Mouse (Mus musculus): ENCODE data around the gene BC030499. TPM values are rescaled to one million over a fixed set of nuclear protein-coding genes. Genes with fewer than 3 reads are reported as not detected.

Gene BC030499
- polyA plus RNA-seq, 1 experiment = 0.22 TPM

DNA sequence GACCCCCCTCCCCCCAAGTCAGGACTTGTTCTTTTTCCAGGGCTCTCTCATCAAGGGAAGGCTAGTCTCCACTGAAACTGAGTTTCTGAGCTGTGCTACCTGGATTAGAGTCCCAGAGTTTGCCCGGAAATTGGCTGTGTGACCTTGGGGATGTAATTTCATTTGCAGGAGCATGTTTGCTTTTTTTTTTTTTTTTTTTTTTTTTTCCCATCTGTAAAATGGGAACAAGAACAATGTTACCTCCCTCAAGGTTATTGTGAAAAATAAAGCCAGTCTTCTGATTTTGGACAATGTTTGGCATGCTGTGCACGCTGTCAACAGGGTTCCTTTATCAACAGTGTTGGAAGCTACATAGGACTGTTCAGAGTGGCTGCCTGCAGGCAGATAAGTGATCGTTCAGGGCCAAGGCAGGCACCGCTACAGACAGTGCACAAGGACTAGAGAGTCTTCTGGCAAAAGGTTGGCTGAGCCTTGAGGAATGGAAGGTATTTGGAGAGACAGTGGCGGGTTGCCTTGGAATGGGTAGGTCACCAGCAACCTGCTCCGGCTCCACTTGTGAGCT lies 53.8 kb downstream of the BC030499 start:
- no peak for DNase-seq (ENCODE audit: low read depth, low spot score)
- 58% methylated on average over 6 of the region's 6 CpGs for WGBS

DNA sequence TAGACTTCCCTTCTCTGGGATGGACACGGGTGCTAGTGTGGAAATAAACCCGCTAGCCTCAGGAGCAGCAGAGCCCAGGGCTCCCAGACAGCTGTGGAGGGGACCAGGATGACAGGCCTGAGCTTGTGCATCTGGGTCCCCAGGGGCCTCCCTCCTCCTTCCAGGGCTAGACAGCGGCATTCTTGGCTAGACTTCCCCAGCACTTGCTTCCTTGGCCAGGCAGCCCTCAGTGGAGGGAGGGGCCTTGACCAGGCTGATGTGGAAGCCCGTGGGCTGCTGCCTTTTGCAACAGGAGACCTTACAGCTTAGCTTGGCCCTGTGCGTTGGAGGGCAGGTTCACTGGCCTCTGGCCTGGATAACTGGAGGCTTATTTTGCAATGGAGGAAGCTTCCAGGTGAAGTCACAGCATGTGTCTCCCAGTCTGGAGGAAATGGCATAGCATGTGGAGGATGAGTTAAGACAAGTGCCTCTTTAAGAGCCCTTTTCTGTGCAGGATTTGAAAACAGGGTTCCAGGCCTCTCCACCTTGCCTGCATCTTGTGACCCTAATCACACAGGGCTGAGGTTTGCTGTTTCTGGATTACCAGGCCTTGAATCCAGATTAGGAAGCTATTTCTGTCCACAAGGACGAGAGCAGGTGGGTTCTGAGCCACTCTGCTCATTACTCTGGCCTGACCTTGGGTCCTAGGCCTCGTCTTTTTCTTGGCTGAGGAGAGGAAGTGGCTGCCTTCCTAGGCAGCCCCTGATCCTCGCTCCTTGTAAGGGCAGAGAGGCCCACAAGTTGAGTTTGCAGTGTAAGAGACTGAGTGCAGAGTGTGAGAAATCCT lies 54.5 kb downstream of the BC030499 start:
- WGBS = 68% methylated on average over 8 of the region's 8 CpGs
- no peak for DNase-seq (ENCODE audit: low read depth, low spot score)

GRCm38 (mm10) chr11:78345801-78346200 lies 55.2 kb downstream of the BC030499 start:
- DNase-seq (ENCODE audit: low read depth, low spot score) = no peak
- 72% methylated on average over 7 of the region's 7 CpGs for WGBS

Other genes starting within 250 kb of the BC030499 start
- gene Eral1, start 210.5 kb upstream of the BC030499 start, polyA plus RNA-seq (2012; rRNA removed) = 26.1 and 27.3 TPM in 2 replicates
- gene Fam222b, start 196.2 kb upstream of the BC030499 start, polyA plus RNA-seq (2012; rRNA removed) = 7.8 and 14.5 TPM in 2 replicates
- gene Traf4, start 125.3 kb upstream of the BC030499 start, polyA plus RNA-seq (2012; rRNA removed) = 68.9 and 93.3 TPM in 2 replicates
- gene Nek8, start 114.2 kb upstream of the BC030499 start, polyA plus RNA-seq (2012; rRNA removed) = 6.6 and 9.1 TPM in 2 replicates
- gene Tlcd1, start 114.1 kb upstream of the BC030499 start, polyA plus RNA-seq (2012; rRNA removed) = 6.8 and 15.2 TPM in 2 replicates
- gene Rpl23a, start 107.3 kb upstream of the BC030499 start, polyA plus RNA-seq (2012; rRNA removed) = 262 and 337 TPM in 2 replicates
- gene Rab34, start 102.4 kb upstream of the BC030499 start, polyA plus RNA-seq (2012; rRNA removed) = 10.7 and 11.2 TPM in 2 replicates
- gene Proca1, start 97.4 kb upstream of the BC030499 start, polyA plus RNA-seq (2012; rRNA removed) = 0.30 TPM in 1 of 2 replicates, not detected in the other
- gene Sdf2, start 45.1 kb upstream of the BC030499 start, polyA plus RNA-seq (2012; rRNA removed) = 94.8 and 111 TPM in 2 replicates
- gene Supt6, start 44.9 kb upstream of the BC030499 start, polyA plus RNA-seq (2012; rRNA removed) = 17.4 and 19.8 TPM in 2 replicates
- gene 2610507B11Rik, start 29.1 kb upstream of the BC030499 start, polyA plus RNA-seq (2012; rRNA removed) = 49.5 and 72.1 TPM in 2 replicates
- 11.2 and 15.8 TPM in 2 replicates for gene Spag5, start 10.7 kb downstream of the BC030499 start, polyA plus RNA-seq (2012; rRNA removed)
- 7.0 and 7.4 TPM in 2 replicates for gene Aldoc, start 32.1 kb downstream of the BC030499 start, polyA plus RNA-seq (2012; rRNA removed)
- 64.4 and 82.0 TPM in 2 replicates for gene Pigs, start 37.6 kb downstream of the BC030499 start, polyA plus RNA-seq (2012; rRNA removed)
- 27.1 and 31.2 TPM in 2 replicates for gene Unc119, start 52.6 kb downstream of the BC030499 start, polyA plus RNA-seq (2012; rRNA removed)
- not detected in 2 replicates for gene Foxn1, start 95.7 kb downstream of the BC030499 start, polyA plus RNA-seq (2012; rRNA removed)
- 171 and 272 TPM in 2 replicates for gene Slc13a2, start 131.4 kb downstream of the BC030499 start, polyA plus RNA-seq (2012; rRNA removed)
- gene Slc46a1, start 174.9 kb downstream of the BC030499 start, polyA plus RNA-seq (2012; rRNA removed) = 26.6 and 27.5 TPM in 2 replicates
- gene Sarm1, start 206.9 kb downstream of the BC030499 start, polyA plus RNA-seq (2012; rRNA removed) = 0.46 and 0.53 TPM in 2 replicates
- gene Vtn, start 208.2 kb downstream of the BC030499 start, polyA plus RNA-seq (2012; rRNA removed) = 3.2 and 3.4 TPM in 2 replicates
- gene Sebox, start 212.6 kb downstream of the BC030499 start, polyA plus RNA-seq (2012; rRNA removed) = not detected in 2 replicates
- 11.1 and 13.0 TPM in 2 replicates for gene Tmem199, start 221.3 kb downstream of the BC030499 start, polyA plus RNA-seq (2012; rRNA removed)
- gene Poldip2, start 221.4 kb downstream of the BC030499 start, polyA plus RNA-seq (2012; rRNA removed) = 41.2 and 43.9 TPM in 2 replicates
- 54.0 and 80.5 TPM in 2 replicates for gene Tnfaip1, start 245.5 kb downstream of the BC030499 start, polyA plus RNA-seq (2012; rRNA removed)
- 91.9 and 98.7 TPM in 2 replicates for gene Ift20, start 245.5 kb downstream of the BC030499 start, polyA plus RNA-seq (2012; rRNA removed)

Data from large intestine, adult 2 months (tissue).